Mouse (Mus musculus) forebrain, postnatal 0 days (tissue): ENCODE results near the gene Ehbp1l1. TPM values are rescaled to one million over a fixed set of nuclear protein-coding genes. Genes with fewer than 3 reads are reported as not detected.
A peak's percentile ranks its signal among the peaks of the same experiment; 100 is the strongest.

Experiments
- ATAC-seq: fragments of 200-750 bp; cut with Nextera tagmentation; 2 replicates; pipeline ENCODE4 v1.8.0; 2017; ENCODE audit warnings: mild to moderate bottlenecking, moderate library complexity
- DNase-seq: peaks from one replicate; pipeline ENCODE4 v3.0.0-alpha.2; 2015
- H3K27ac ChIP-seq: fragments of 300-500 bp; sonication (generic); 2 replicates; pipeline ENCODE4 v1.5.1; 2014; ENCODE audit warnings: low read depth, mild to moderate bottlenecking, antibody characterized with exemption, low read length, moderate library complexity, mixed read lengths
- H3K27me3 ChIP-seq: fragments of 300-500 bp; sonication (generic); 2 replicates; pipeline ENCODE4 v1.6.1; 2014; ENCODE audit warnings: mild to moderate bottlenecking, low read length, mixed read lengths; ENCODE audit not compliant: insufficient read depth
- H3K36me3 ChIP-seq: fragments of 300-500 bp; sonication (generic); 2 replicates; pipeline ENCODE4 v1.6.1; 2014; ENCODE audit warnings: mild to moderate bottlenecking, moderate library complexity; ENCODE audit not compliant: insufficient read depth
- H3K4me1 ChIP-seq: fragments of 300-500 bp; sonication (generic); 2 replicates; pipeline ENCODE4 v1.6.1; 2014; ENCODE audit warnings: antibody characterized with exemption; ENCODE audit not compliant: insufficient read depth
- H3K4me2 ChIP-seq: fragments of 300-500 bp; sonication (generic); 2 replicates; pipeline ENCODE4 v1.6.1; 2014; ENCODE audit warnings: low read depth, mild to moderate bottlenecking, moderate library complexity
- H3K4me3 ChIP-seq: fragments of 300-500 bp; sonication (generic); 2 replicates; pipeline ENCODE4 v1.5.1; 2014; ENCODE audit warnings: low read depth, low read length, mixed read lengths
- H3K9ac ChIP-seq: fragments of 300-500 bp; sonication (generic); 2 replicates; pipeline ENCODE4 v1.6.1; 2014; ENCODE audit warnings: mild to moderate bottlenecking
- H3K9me3 ChIP-seq: fragments of 300-500 bp; sonication (generic); 2 replicates; pipeline ENCODE4 v1.6.1; 2016; ENCODE audit warnings: low read length
- CTCF ChIP-seq: sonication (generic); IDR thresholded peaks from 2 replicates; pipeline ENCODE4 v1.5.1; 2016; ENCODE audit warnings: antibody characterized with exemption, control low read depth, low read depth
- WGBS: fragments of 180-500 bp; shearing (Covaris S2); extraction: QIAGEN DNeasy Blood & Tissue Kit; methylation state at CpG from one replicate; pipeline ENCODE4 v1.1.7; 2014; 5-methylcytosine and 5-hydroxymethylcytosine counted together
- microRNA-seq, 2 experiments: library from miRNA; unstranded; fragments of <30 nt; microRNA quantifications; one replicate each; pipeline ENCODE4; 2016
- polyA plus RNA-seq: library from polyadenylated mRNA; unstranded; fragments of >200 nt; fragmentation: Nextera tagmentation; extraction: Ambion mirVana; gene quantifications from 2 replicates; pipeline ENCODE4 v1.2.1, GENCODE M21; 2015
- total RNA-seq: library from RNA; depleted of rRNA; stranded (reverse); fragments of >200 nt; gene quantifications from 2 replicates; pipeline ENCODE4 v1.2.3, GENCODE M21; 2014; rRNA removed

Gene Ehbp1l1
- total and polyA plus RNA-seq, 2 experiments from 2014 or later = 33.2 to 53.0 TPM

DNA sequence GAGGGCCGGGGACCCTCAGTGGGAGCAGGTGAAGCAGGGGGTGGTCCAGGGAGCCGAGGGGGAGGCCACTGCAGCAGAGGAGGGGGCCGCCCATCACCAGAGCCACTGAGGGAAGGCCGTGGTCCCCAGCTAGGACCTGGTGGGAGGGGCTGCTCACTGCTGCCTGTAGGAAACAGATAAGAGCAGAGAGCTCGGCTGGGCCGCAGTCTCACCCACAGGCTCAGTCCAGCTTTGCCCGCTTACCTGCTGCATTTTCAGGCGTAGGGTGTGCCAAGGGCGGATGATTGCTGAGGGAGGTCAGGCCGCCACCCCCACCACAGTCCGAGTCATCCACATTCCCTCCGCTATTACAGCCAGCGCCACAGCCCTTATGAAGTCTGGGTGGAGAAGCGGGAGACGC, 60.7 kb downstream of the Ehbp1l1 start:
- Histone ChIP-seq H3K9ac (no peak overlapping the region), H3K36me3 (peaks cover 53% of the 10 kb centered on the region)
- WGBS = 93% methylated on average over 15 of the region's 15 CpGs

GRCm38 (mm10) chr19:5664669-5665257, 61.4 kb downstream of the Ehbp1l1 start:
- ATAC-seq = no peak
- peaks cover 53% of the 10 kb centered on the region for H3K36me3 ChIP-seq
- no peak for TF ChIP-seq CTCF

More for the DNA sequence above, 60.7 kb downstream of the Ehbp1l1 start:
- Histone ChIP-seq H3K4me3 (no peak overlapping the region), H3K9me3 (no peaks in the 10 kb centered on the region), H3K4me1 (peaks cover 5% of the 10 kb centered on the region; the same call in 1 of the 2 replicates), H3K27ac (no peak overlapping the region), H3K4me2 (no peak overlapping the region), H3K27me3 (no peaks in the 10 kb centered on the region)
- ATAC-seq = no peak
- DNase-seq = no peak
- TF ChIP-seq CTCF = no peak

DNA sequence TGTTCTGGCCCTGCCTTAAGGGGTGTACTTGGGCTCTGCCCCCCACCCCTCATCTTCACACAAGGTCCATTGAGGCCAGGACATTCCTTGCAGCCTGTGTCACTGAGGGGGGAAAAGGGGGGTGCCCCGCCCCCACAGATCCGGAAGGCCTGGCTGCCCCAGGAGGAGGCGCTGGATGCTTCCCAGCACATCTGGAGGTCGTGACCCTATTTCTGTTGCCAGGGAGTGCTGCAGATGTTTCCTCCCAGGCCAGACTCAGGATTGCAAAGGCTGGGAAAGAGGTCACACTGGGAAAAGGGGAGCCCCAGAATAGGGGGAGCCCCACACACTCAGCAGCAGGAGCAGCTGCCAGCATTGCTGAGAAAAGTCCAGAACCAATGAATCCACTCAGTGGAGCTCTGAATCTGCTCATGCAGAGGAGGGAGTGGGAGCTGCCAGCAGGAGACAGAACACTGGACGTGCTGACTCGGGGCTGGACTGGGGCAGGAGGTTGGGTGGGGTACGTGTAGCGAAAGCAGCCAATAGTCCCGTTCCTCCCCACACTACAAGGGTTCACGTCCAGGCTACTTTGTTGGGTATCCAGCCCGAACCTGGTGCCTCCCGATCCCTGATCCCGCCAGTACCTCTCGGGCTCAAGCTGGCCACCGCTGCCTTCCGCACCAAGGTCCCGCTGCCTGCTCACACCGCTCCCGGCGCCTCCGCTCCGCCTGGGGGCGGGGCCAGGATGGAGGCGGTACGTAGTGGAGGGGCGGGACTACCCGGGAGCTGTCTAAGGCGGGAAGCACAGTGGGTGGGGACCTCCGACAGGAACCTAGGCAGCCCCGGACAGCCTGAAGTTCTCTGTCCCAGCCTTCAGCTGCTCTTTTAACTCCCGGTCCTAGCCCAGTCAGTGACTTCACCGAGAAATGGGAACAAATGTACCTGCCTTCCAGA, 62.9 kb downstream of the Ehbp1l1 start, which contains the start of gene Sipa1:
TSS of gene Sipa1 (minus strand) at position 727 of the 933 bp plus-strand sequence.
- peaks cover 5% of the 10 kb centered on the region; the same call in 1 of the 2 replicates for H3K4me1 ChIP-seq
- ATAC-seq = peak; percentile 84
- H3K4me3 ChIP-seq = peak within 1 kb of the TSS; percentile 32
- WGBS = 5% methylated on average over 32 of the region's 32 CpGs
- no peaks in the 10 kb centered on the region for H3K27me3 ChIP-seq
- H3K27ac ChIP-seq = peak within 1 kb of the TSS; percentile 16; the same call in 1 of the 2 replicates
- DNase-seq = peak; percentile 67
- H3K9ac ChIP-seq = peak within 1 kb of the TSS; percentile 29; the same call in 1 of the 2 replicates
- no peaks in the 10 kb centered on the region for H3K9me3 ChIP-seq
- H3K4me2 ChIP-seq = peak within 1 kb of the TSS; percentile 49
- H3K36me3 ChIP-seq = peaks cover 39% of the 10 kb centered on the region
- 0 out of 2 replicates have a peak, but pooled peaks have one; percentile 8 for TF ChIP-seq CTCF

More at GRCm38 (mm10) chr19:5664669-5665257, 61.4 kb downstream of the Ehbp1l1 start:
- no peaks in the 10 kb centered on the region for H3K9me3 ChIP-seq
- H3K4me1 ChIP-seq = peaks cover 5% of the 10 kb centered on the region; the same call in 1 of the 2 replicates
- no peak overlapping the region for H3K4me3 ChIP-seq
- no peak overlapping the region for H3K4me2 ChIP-seq
- DNase-seq = no peak
- WGBS = 92% methylated on average over 10 of the region's 10 CpGs
- H3K9ac ChIP-seq = no peak overlapping the region
- H3K27me3 ChIP-seq = no peaks in the 10 kb centered on the region
- no peak overlapping the region for H3K27ac ChIP-seq

GRCm38 (mm10) chr19:5662310-5662709, 63.8 kb downstream of the Ehbp1l1 start:
- Histone ChIP-seq H3K36me3 (peaks cover 33% of the 10 kb centered on the region), H3K9me3 (no peaks in the 10 kb centered on the region), H3K4me1 (peaks cover 5% of the 10 kb centered on the region; the same call in 1 of the 2 replicates), H3K9ac (no peak overlapping the region), H3K27me3 (no peaks in the 10 kb centered on the region), H3K4me2 (no peak overlapping the region), H3K4me3 (no peak overlapping the region), H3K27ac (0 out of 2 replicates have a peak overlapping the region, but pooled peaks have one; percentile 1)
- DNase-seq (no peak), ATAC-seq (no peak)
- TF ChIP-seq CTCF = no peak
- WGBS = 83% methylated on average over 8 of the region's 8 CpGs

DNA sequence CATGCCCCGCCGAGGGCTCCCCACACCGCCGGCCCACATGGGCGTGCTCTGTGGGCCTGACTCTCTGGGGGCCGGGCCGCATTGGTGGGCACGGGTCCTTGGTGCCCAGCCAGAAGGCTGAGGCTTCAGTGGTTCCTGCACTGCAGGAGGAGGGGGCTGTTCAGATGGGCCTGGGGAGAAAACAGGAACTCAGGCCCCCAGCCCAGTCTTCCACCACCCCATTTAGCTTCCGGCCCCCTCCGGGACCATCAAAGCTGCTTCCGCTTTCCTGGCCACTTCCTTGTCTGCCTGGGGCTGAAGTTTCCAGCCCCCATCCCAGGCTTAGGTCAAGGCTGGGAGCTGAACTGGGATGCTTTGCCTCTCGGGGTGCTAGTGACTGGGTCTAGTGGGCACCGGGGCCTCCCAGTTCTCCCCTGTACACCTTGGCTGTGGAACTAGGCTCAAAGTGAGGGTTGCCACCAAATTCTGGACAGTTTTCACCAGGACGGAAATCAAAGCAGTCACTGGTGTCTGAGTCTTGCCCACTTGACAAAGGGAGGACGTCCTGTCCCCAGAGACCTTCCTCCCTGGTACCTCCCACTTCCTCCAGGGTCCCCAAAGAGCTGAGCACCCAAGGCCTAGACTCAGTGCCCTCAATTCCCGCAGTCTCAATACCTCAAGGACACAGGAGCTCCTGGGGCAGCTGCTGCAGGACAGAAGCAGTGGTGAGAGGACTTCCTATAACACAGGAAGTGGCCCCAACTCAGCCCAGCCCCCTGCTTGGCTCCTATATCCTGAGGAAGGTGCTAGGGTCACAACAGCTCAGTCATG, 65.0 kb downstream of the Ehbp1l1 start:
- no peak overlapping the region for H3K9ac ChIP-seq
- no peaks in the 10 kb centered on the region for H3K9me3 ChIP-seq
- H3K4me3 ChIP-seq = no peak overlapping the region
- H3K36me3 ChIP-seq = peaks cover 21% of the 10 kb centered on the region
- no peak overlapping the region for H3K27ac ChIP-seq
- ATAC-seq (no peak), DNase-seq (no peak)
- H3K4me1 ChIP-seq = peaks cover 5% of the 10 kb centered on the region; the same call in 1 of the 2 replicates
- TF ChIP-seq CTCF = no peak
- H3K27me3 ChIP-seq = no peaks in the 10 kb centered on the region
- no peak overlapping the region for H3K4me2 ChIP-seq
- 86% methylated on average over 16 of the region's 16 CpGs for WGBS

Small RNA genes within 50 kb of the gene (microRNA-seq; reads per million reads assigned to microRNA genes)
- 0.61 to 1.2 reads per million in 2 experiments for gene Mir6987

Other genes starting within 250 kb of the Ehbp1l1 start
- 51.5 and 54.8 TPM in 2 replicates for gene Mus81, start 237.9 kb downstream of the Ehbp1l1 start, total RNA-seq
- gene Mus81, start 237.9 kb downstream of the Ehbp1l1 start, polyA plus RNA-seq = 29.4 and 32.6 TPM in 2 replicates
- 1,402 and 1,611 TPM in 2 replicates for gene Cfl1, start 235.9 kb downstream of the Ehbp1l1 start, total RNA-seq
- 4,218 and 4,770 TPM in 2 replicates for gene Cfl1, start 235.9 kb downstream of the Ehbp1l1 start, polyA plus RNA-seq
- gene 1700020D05Rik, start 222.5 kb downstream of the Ehbp1l1 start, total RNA-seq = 5.0 and 5.2 TPM in 2 replicates
- not detected in 2 replicates for gene 1700020D05Rik, start 222.5 kb downstream of the Ehbp1l1 start, polyA plus RNA-seq
- 77.7 and 85.6 TPM in 2 replicates for gene Snx32, start 215.8 kb downstream of the Ehbp1l1 start, total RNA-seq
- 64.1 and 68.1 TPM in 2 replicates for gene Snx32, start 215.8 kb downstream of the Ehbp1l1 start, polyA plus RNA-seq
- not detected in 2 replicates for gene Ovol1, start 165.7 kb downstream of the Ehbp1l1 start, total RNA-seq
- 0.11 and 0.21 TPM in 2 replicates for gene Ovol1, start 165.7 kb downstream of the Ehbp1l1 start, polyA plus RNA-seq
- gene Ap5b1, start 158.3 kb downstream of the Ehbp1l1 start, total RNA-seq = 9.0 and 9.5 TPM in 2 replicates
- 1.2 and 1.6 TPM in 2 replicates for gene Ap5b1, start 158.3 kb downstream of the Ehbp1l1 start, polyA plus RNA-seq
- gene Rnaseh2c, start 124.4 kb downstream of the Ehbp1l1 start, total RNA-seq = 29.0 and 34.1 TPM in 2 replicates
- 49.8 and 59.9 TPM in 2 replicates for gene Rnaseh2c, start 124.4 kb downstream of the Ehbp1l1 start, polyA plus RNA-seq
- 131 and 150 TPM in 2 replicates for gene Kat5, start 116.1 kb downstream of the Ehbp1l1 start, total RNA-seq
- gene Kat5, start 116.1 kb downstream of the Ehbp1l1 start, polyA plus RNA-seq = 62.8 and 72.6 TPM in 2 replicates
- gene Rela, start 88.8 kb downstream of the Ehbp1l1 start, total RNA-seq = 23.2 and 34.8 TPM in 2 replicates
- 26.8 and 32.3 TPM in 2 replicates for gene Rela, start 88.8 kb downstream of the Ehbp1l1 start, polyA plus RNA-seq
- gene Sipa1, start 62.6 kb downstream of the Ehbp1l1 start, total RNA-seq = 16.6 and 18.3 TPM in 2 replicates
- 14.6 and 19.6 TPM in 2 replicates for gene Sipa1, start 62.6 kb downstream of the Ehbp1l1 start, polyA plus RNA-seq
- gene Map3k11, start 37.6 kb downstream of the Ehbp1l1 start, total RNA-seq = 14.4 and 19.7 TPM in 2 replicates
- gene Map3k11, start 37.6 kb downstream of the Ehbp1l1 start, polyA plus RNA-seq = 8.7 and 9.0 TPM in 2 replicates
- gene Pcnx3, start 37.4 kb downstream of the Ehbp1l1 start, total RNA-seq = 57.4 and 67.1 TPM in 2 replicates
- 10.2 and 17.2 TPM in 2 replicates for gene Pcnx3, start 37.4 kb downstream of the Ehbp1l1 start, polyA plus RNA-seq
- gene Kcnk7, start 21.9 kb downstream of the Ehbp1l1 start, total RNA-seq = not detected in 2 replicates
- gene Kcnk7, start 21.9 kb downstream of the Ehbp1l1 start, polyA plus RNA-seq = 0.17 TPM in 1 of 2 replicates, not detected in the other
- 169 and 172 TPM in 2 replicates for gene Fam89b, start 3.3 kb upstream of the Ehbp1l1 start, total RNA-seq
- gene Fam89b, start 3.3 kb upstream of the Ehbp1l1 start, polyA plus RNA-seq = 165 and 200 TPM in 2 replicates
- gene Ltbp3, start 14.6 kb upstream of the Ehbp1l1 start, total RNA-seq = 21.3 and 22.7 TPM in 2 replicates
- 5.9 and 12.4 TPM in 2 replicates for gene Ltbp3, start 14.6 kb upstream of the Ehbp1l1 start, polyA plus RNA-seq
- gene Scyl1, start 45.1 kb upstream of the Ehbp1l1 start, total RNA-seq = 79.8 and 98.1 TPM in 2 replicates
- gene Scyl1, start 45.1 kb upstream of the Ehbp1l1 start, polyA plus RNA-seq = 62.7 and 68.8 TPM in 2 replicates
- 8.5 and 13.3 TPM in 2 replicates for gene Frmd8, start 149.0 kb upstream of the Ehbp1l1 start, total RNA-seq
- 9.0 and 10.3 TPM in 2 replicates for gene Frmd8, start 149.0 kb upstream of the Ehbp1l1 start, polyA plus RNA-seq
- gene Slc25a45, start 151.5 kb upstream of the Ehbp1l1 start, total RNA-seq = 2.2 and 2.6 TPM in 2 replicates
- 2.0 and 2.9 TPM in 2 replicates for gene Slc25a45, start 151.5 kb upstream of the Ehbp1l1 start, polyA plus RNA-seq
- gene Tigd3, start 167.8 kb upstream of the Ehbp1l1 start, total RNA-seq = 9.9 and 14.2 TPM in 2 replicates
- 8.6 and 10.2 TPM in 2 replicates for gene Tigd3, start 167.8 kb upstream of the Ehbp1l1 start, polyA plus RNA-seq
- gene Dpf2, start 186.7 kb upstream of the Ehbp1l1 start, total RNA-seq = 52.8 and 64.5 TPM in 2 replicates
- 56.8 and 60.1 TPM in 2 replicates for gene Dpf2, start 186.7 kb upstream of the Ehbp1l1 start, polyA plus RNA-seq
- gene Cdc42ep2, start 198.5 kb upstream of the Ehbp1l1 start, total RNA-seq = 13.3 and 18.4 TPM in 2 replicates
- 13.5 and 15.6 TPM in 2 replicates for gene Cdc42ep2, start 198.5 kb upstream of the Ehbp1l1 start, polyA plus RNA-seq
- 12.4 and 18.1 TPM in 2 replicates for gene Pola2, start 237.9 kb upstream of the Ehbp1l1 start, total RNA-seq
- 13.7 and 15.3 TPM in 2 replicates for gene Pola2, start 237.9 kb upstream of the Ehbp1l1 start, polyA plus RNA-seq